Mouse (Mus musculus): ENCODE data around the gene Nr2c1. TPM values are rescaled to one million over a fixed set of nuclear protein-coding genes. Genes with fewer than 3 reads are reported as not detected.
A peak's percentile ranks its signal among the peaks of the same experiment; 100 is the strongest.

Nr2c1 gene
- total RNA-seq (2021): 1 to 10 TPM; 8.1 to 8.5 TPM
- long read RNA-seq, experiment 1, partial matches to known transcripts: 0 of 6 reads
- long read RNA-seq, experiment 1, other reads (novel, unspliced or antisense): 3 of 6 reads
- long read RNA-seq, experiment 2, partial matches to known transcripts: 0 of 6 reads
- long read RNA-seq, experiment 2, other reads (novel, unspliced or antisense): 2 of 6 reads

DNA sequence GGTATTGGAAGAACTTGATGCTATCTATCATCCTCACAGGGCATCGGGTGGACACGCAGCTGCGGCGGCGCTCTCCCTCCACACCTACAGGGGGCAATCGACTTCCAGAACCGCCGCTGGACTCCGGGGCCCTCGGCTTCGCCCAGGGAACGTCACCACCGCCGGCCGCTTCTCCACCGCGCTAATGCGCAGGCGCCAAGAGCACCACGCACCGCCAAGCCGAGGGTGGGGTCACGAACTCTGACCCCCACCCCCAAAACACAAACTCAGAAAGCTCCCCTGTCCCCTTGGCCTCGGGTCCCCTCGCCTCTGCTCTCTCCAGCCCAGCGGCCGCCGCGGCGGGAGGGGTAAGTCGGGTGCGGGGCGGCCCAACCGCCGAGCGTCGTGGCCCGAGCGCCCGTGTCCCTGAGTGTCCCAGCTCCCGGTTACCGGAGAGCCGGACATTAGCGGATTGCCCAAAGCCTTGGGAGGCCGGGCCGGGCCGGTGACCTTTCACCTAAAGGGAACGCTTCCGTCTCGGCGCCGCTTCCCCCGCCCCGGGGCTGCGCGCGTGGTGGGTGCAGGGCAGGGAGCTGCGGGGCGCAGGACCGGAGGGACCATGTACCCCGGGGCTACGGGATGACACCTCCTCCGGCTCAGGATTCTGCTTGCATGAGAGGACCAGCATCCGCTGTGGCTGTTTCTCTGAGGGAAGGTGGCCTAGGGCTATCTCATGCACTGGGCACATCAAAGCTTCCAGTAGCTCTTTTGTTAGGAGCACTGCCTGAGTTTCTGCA, at the start of gene Nr2c1:
Nr2c1 (plus strand) TSS at position 268 of the 776 bp plus-strand sequence.
- intact Hi-C loops (cut with DNase I): no loop called here
- peak; percentile 91 to 94 for DNase-seq (ENCODE audit: low spot score in 2 of 2)

DNA sequence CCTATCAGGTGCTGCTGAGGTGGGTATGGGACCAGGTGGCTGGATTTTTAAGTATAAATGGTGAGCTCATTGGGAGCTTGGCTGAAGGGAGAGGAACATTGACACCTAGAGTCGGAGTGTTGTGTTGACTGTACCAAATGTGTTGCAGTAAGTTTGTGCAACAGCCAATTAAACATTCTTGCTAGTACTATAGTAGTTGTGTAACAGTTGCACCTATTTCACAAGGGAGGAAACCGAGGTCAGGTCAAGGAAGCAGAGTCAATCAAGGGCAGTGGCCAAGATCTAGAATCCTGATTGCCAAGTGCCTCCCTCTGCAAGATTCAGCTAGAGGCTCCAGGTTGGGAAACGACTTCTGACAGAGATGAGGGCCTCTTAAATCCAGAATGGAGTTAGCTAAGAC, 49.7 kb upstream of the Nr2c1 start:
- DNase-seq (ENCODE audit: low spot score in 2 of 2): no peak
- intact Hi-C loops (cut with DNase I): loop anchor here (5.0 kb wide), 1 partner anchor 61 kb away; the partner anchor contains the start of genes Fgd6 and Vezt

DNA sequence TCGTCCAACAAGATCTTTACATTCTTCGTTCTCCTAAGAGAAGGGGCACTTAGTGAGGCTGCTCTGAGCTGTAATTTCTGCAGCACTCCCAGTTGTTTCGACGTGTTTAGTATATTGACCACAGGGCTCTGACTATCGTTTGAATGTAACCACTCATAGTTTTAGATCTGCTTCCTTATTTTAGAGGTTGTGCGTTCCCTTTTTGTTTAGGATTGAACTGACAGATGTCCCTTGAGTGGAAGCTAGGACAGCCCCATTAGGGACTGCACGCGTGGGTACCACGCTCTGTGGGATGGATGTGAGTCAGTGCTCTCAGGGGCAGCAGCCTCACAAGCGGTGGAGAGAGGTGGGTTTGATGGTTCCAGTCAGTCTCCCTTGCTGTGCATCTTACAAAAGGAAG, 42.3 kb upstream of the Nr2c1 start:
- intact Hi-C loops (cut with DNase I): no loop called here
- DNase-seq (ENCODE audit: low spot score in 2 of 2): no peak

DNA sequence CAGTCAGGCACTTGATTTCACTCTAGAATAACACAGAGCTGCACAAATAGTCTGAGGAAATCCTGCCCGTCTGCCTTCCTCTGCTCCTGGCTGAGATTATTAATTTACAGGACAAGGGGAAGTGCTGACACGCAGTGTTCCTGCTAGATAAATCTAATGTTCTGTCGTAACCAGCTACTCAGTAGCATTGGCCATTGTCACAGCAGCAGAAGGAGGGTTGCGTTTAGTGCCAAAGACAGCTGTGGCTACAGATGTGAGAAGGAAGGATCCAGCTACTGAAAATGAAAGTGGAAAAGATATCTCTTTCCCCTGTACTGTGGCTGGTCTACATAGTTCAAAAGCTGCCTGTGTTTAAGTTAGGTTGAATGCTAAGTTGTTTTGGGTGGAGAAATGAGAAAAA, 40.7 kb upstream of the Nr2c1 start:
- intact Hi-C loops (cut with DNase I): no loop called here
- no peak for DNase-seq (ENCODE audit: low spot score in 2 of 2)

DNA sequence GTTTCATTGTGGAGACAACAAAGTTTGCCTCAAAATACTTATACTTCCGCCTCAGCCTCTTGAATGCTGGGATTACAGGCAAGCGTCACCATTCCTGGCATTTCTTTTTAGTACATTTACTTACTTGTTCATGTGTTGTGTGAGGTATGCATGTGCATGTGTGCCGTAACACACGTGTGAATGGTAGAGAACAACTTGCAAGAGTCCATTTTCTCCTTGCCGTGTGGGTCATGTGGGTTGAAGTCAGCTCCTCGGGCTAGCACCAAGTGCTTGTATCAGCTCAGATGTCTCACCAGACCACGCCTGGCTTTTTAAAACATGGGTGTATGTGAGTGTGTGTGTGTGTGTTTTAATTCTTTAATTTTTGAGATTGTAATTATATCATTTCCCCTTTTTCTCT, 40.2 kb upstream of the Nr2c1 start:
- intact Hi-C loops (cut with DNase I): no loop called here
- no peak for DNase-seq (ENCODE audit: low spot score in 2 of 2)

DNA sequence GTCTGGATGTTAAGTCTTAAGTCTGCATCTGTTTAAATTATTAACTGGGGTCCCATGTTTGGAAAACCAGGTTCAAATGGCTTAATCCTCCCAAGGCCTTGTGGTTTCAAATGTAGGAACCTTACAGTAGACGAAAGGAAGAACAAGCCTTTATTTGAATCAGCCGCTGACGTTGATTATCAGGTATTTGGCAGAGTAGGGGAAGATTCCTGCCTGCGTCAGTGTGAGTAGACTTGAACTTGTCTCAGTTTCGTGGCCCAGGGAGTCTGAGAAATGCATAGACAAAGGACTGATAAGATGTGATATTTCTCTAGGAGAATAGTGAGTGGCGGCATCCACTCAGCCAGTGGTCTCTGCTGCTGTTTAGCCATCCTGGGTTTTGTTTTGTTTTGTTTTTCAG, 39.0 kb upstream of the Nr2c1 start:
- intact Hi-C loops (cut with DNase I): no loop called here
- no peak for DNase-seq (ENCODE audit: low spot score in 2 of 2)

DNA sequence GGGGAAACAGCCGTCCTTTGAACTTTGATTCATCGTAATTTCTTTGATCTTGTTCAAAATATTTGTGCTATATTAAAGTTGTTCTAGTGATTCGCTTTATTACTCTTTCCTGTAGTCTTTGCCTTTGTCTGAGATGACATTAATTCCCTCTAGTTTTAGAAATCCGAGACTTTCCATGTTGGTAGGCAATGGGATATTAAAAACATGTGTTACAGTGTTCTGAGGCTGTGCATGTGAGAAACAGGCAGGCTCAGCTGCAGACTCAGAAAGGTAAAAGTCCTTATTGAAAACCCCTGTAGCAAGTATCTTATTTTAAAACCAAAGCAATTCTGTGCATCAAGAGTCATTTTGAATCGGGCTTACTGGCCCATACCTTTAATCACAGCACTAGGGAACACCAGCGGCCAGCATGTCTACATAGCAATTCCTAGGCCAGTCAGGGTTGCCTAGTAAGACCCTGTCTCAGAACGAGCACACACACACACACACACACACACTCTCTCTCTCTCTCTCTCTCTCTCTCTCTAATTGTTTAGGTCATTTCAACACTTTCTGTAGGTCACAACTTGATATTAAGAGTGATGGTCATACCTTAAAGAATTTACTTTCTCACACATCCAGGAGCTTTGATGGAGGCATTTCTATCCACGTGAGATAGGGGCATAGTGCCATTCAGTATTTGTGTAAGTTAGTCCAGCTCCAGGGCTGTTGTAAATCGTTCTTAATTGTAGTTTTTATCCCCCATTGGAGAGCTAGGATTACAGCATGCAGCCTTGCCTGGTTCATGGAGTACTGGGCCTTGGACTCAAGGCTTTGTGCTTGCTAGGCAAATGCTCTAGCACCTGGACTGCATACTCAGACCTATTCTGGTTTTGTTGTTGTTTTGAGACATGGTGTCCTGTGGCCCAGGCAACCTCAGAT, 36.7 kb upstream of the Nr2c1 start:
- DNase-seq (ENCODE audit: low spot score in 2 of 2): no peak
- intact Hi-C loops (cut with DNase I): no loop called here

DNA sequence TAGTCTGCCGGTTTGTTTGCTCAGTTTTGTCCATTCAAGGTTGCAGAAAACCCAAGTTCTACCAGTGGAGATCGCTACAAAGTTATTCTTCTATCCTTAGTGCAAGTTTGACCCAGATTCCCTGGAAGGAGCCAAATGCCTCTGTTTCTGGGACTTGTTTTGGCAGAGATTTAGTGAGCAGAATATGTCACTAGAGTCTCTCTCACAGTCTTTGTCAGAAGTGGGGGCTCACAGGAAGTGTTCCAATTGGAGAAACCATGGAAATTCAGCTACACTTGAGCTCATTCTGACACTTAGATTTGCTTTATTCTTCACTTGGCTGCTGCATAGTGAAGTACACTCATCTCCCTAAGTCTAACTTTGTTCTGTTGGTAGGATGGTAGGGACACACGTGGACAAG, 35.6 kb upstream of the Nr2c1 start:
- intact Hi-C loops (cut with DNase I): no loop called here
- peak in 1 of 2 experiments; percentile 43 for DNase-seq (ENCODE audit: low spot score in 2 of 2)

DNA sequence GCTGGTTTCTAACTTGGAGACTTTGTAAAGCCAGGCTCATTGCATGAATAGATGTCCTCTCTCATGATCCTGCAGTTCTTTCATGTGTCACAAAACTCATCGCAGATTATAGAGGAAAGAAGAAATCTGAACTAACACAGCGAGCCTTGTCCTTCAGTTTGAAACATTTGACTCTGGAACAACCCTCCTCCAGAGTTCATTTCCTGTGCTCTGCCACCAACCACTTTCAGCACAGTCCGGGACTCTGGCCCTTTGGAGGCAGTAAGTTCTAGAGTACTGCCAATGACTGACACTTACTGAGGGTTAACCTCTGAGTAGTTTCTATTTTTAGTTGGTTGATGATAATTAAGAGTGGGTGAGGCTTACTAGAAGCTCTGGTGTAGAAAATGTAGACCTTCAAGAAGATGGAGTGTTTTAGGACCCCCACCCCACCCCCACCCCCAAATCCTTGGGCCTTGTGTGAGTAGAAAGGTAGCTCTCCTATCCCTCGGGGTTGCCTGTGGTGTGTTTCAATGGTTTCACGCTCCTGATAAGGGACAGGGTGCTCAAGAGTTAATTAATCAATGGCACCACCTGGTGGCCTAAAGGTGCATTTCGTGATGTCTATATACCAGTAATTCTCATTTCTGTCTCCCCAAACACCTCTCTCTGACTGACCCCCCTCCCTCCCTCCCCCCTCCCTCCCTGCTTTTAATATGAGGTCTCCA, 31.8 kb upstream of the Nr2c1 start:
- intact Hi-C loops (cut with DNase I): loop anchor here (1.0 to 5.0 kb wide), 3 partner anchors 80 to 299 kb away; partner anchors contain the start of gene Fgd6
- DNase-seq (ENCODE audit: low spot score in 2 of 2): peak; percentile 91 to 92

DNA sequence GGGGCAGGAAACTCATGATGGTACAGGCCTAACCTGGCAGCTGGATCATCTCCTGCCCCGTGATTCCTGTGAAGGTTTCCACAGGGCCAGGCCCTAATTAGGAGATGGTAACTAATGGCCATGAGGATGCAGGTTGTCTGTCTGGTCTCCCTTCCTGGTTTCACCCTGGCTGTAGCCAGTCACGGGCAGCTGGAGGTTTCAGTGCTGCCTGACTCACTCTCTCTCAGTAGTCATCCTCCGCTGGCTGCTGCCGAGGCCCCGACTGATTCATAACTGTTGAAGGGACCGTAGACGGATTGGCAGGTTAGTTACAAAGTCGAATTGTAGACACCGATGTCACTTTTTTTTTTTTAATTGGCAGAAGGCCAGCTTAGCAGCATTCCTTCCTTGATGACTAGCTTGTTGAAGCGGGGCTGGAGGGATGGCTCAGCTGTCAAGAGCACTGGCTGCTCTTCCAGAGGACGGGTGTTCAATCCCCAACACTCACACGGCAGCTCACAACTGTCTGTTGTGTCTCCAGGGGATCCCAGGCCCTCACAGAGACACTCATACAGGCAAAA, 31.0 kb upstream of the Nr2c1 start:
- intact Hi-C loops (cut with DNase I): loop anchor here (5.0 kb wide), 2 partner anchors 170 to 300 kb away; no protein-coding TSS in a partner anchor
- DNase-seq (ENCODE audit: low spot score in 2 of 2): peak in 1 of 2 experiments; percentile 16

DNA sequence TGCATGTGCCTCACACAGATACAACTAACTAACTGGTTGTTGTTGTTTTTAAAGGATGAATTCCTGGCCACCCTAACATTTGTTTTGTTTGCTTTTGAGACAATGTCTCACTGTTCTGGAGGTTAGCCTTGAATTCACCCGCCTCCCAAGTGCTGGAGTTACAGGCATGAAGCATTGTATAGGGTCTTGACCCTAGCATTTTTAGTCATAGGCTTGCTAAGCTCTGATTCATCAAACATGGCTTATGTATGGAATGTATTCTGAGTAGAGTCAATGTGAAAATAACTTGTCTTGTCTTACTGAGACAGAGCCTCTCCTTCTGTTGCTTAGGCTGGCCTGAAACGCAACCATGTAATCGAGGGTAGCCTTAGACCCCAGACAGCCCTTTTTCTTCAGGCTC, 29.9 kb upstream of the Nr2c1 start:
- intact Hi-C loops (cut with DNase I): loop anchor here (5.0 kb wide), 2 partner anchors 171 to 301 kb away; no protein-coding TSS in a partner anchor
- DNase-seq (ENCODE audit: low spot score in 2 of 2): no peak

DNA sequence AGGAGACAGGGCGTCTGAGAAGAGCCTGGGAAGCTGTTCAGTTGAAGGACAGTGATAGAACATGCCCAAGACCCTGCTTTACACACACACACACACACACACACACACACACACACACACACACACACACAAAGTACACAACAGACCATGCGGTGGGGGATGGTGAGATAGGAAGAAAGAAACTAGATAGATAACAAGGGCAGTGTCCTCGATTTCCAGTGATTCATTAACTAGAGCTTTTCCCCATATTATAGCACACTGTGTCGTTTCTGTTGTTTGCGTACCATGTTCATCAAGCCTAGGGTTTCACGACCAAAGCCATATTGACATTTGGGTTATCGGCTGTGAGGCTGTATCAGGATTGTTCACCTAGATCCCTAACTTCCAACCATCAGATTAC, 28.8 kb upstream of the Nr2c1 start:
- DNase-seq (ENCODE audit: low spot score in 2 of 2): no peak
- intact Hi-C loops (cut with DNase I): loop anchor here (5.0 kb wide), 2 partner anchors 172 to 302 kb away; no protein-coding TSS in a partner anchor

DNA sequence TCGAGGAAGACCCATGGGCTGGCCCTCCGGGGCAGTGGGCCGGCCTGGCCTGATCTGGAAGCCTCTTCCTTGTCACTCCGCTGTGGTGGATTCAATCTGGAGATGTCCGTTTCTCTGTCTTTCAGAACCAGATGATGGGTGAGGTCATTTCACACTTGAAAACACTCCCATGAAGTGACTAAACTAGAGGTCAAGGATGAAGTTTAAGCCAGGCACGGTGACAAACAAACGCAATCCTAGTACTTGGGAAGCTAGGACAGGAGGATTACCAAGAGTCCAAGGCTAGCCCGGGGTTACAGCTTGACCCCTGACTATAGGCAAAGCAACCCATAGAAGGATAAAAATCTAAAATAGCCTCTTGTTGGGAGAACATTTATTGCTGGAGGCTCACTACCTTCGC, 27.1 kb upstream of the Nr2c1 start:
- intact Hi-C loops (cut with DNase I): no loop called here
- no peak for DNase-seq (ENCODE audit: low spot score in 2 of 2)

DNA sequence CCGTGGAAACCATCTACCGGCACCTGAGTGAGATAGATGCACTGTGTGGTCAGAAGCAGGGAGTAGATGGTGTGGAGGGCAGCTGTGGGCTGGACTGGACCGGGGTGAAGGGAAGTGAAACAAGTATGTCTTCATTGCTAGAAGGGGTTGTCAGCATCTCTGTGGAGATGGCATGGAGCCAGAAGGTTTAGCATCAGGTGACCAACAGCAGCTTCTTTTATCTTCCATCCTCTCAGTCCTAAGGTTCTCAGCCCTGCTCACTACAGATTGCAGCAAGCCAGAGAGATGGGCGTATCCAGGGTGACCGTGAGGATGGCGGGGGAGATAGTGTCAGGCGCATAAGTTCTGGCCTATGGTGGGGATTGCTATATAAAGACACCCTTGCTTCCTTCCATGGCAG, 25.2 kb upstream of the Nr2c1 start:
- peak; percentile 22 to 27 for DNase-seq (ENCODE audit: low spot score in 2 of 2)
- intact Hi-C loops (cut with DNase I): no loop called here

DNA sequence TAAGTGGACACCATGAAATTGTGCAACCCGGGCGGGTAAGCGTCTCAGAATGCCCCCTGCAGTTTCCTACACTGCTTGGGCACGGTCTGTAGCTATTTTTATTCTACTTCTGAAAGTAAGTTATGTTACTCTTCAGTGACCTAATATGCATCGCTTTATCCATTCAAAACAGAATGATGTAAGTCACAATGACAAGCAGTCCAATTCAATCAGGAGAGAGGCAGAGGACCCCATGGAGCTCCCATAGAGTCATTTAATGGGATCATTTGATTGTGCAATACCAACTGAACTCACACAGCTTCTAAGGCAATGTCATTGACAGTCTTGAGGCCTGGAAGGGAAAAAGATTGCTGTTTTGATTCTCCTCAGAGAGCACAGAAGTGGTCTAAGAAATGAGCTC, 24.2 kb upstream of the Nr2c1 start:
- intact Hi-C loops (cut with DNase I): no loop called here
- no peak for DNase-seq (ENCODE audit: low spot score in 2 of 2)

DNA sequence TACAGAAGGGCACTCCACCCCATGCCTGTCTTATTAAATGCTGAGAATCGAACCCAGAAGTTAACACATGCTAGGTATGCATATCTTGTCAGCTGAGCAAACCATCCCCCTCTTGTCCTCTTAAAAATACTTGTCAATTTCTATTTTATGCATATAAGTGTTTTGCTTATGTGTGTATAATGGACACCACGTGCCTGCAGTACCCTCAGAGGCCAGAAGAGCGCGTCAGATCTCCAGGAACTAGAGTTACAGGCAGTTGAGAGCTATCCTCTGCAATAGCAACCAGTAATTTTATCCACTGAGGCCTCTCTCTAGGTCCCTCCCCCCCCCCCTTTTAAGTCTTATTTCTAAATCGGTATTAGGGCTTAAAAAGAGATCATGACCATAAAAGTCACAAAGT, 23.4 kb upstream of the Nr2c1 start:
- intact Hi-C loops (cut with DNase I): no loop called here
- DNase-seq (ENCODE audit: low spot score in 2 of 2): peak in 1 of 2 experiments; percentile 56

DNA sequence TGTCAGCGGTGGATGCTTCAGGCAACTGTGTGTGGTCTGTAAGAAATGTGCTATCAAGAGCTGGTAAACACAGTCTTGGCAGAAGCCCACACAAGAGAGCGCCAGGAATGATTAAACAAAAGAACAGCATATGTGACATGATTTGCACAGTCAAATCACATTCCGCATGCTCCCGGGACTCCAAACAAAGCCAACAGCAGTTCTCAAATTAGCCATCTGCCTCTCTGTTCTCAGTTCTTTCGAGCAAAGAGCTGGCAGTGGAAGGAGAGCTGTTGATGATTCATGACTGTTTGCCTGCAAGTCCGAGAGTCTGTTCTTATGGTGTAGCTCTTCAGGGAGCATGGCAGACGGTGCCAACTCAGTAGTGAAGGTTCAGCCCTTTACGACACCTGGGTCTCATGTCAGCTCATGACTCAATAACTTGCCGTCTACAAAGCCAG, 18.1 kb upstream of the Nr2c1 start:
- peak; percentile 69 to 89 for DNase-seq (ENCODE audit: low spot score in 2 of 2)
- intact Hi-C loops (cut with DNase I): no loop called here

DNA sequence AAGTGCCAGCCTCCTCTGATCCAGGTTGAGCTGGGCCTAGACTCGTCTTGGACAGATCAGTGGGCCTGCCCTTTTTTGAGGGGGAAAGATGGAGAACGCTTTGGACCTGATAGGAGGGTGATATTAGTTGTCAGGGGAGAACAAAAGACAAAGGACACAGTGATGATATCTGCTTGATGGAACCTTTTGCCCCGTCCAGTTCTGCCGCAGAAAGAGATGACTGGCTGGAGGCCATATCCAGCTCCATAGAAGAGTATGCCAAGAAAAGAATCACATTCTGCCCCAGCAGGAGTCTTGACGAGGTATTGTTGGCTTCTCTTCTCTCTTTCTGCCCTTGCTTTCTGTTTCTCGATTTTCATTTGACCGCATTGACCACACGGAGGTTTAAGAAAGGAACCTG, 14.7 kb upstream of the Nr2c1 start:
- no peak for DNase-seq (ENCODE audit: low spot score in 2 of 2)
- intact Hi-C loops (cut with DNase I): no loop called here

DNA sequence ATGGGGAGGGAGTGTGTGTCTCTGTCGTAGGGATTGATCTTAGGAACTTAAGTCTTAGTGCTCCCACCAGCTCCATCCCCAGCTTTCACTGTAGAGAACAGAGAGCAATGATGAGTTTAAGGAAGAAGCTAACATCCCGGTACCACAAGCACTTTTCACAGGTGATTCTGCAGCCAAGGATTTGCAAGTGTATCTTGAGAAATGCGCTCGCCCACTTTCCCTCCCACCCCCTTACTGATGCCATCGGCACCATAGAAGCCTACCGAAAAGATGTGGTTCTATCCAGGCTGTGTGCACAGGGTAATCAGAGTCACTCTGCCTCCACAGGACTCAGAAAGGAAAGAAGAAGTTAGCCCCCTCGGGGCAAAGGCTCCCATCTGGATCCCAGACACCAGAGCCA, 14.1 kb upstream of the Nr2c1 start:
- DNase-seq (ENCODE audit: low spot score in 2 of 2): peak; percentile 11 to 15
- intact Hi-C loops (cut with DNase I): no loop called here
